Mouse (Mus musculus): ENCODE results near the gene Zfp672.
A peak's percentile ranks its signal among the peaks of the same experiment; 100 is the strongest.

GRCm38 (mm10) chr11:58301837-58302754, 28.0 kb downstream of the Zfp672 start:
- TF ChIP-seq CTCF (IDR thresholded peaks at IDR 0.05; ENCODE audit: control insufficient read depth, insufficient read depth, insufficient replicate concordance, low read depth, low read length) (peak; percentile 38; the same call in 1 of the 2 replicates), POLR2A (IDR thresholded peaks at IDR 0.05; ENCODE audit: control insufficient read depth, low read depth, low read length) (no peak; the same call in 1 of the 2 replicates)

All from testis, adult 2 months (tissue).